Mouse (Mus musculus): ENCODE results near the gene Pate1.

DNA sequence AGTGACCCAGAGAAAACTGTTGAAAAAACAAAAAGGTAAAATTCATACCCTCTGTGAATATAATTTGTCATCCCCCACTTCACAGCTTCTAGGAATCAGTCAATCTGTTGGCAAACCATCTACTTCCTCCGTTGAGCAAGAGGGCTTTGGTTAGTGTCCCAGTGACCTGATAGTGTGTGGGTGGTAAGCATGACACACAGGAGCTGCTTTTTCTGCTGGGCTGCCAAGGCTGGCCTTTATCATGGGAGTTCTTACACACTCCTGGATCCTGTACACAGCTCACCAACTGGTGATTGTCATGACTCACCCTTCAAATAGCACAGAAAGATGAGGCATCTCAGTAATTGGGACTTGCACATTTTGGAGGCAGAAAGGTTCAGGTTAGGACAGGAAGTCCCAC, at the start of gene Pate1:
- no peak for TF ChIP-seq POLR2A (IDR thresholded peaks at IDR 0.05; ENCODE audit: borderline replicate concordance, extremely low read depth, insufficient read depth, insufficient read length, poor library complexity, severe bottlenecking)
- no peak for TF ChIP-seq CTCF (IDR thresholded peaks at IDR 0.05; ENCODE audit: borderline replicate concordance, extremely low read depth, insufficient read depth, insufficient read length)
